Mouse (Mus musculus) intestine, embryonic 14.5 days (tissue): ENCODE measurements around the gene Sys1. TPM values are rescaled to one million over a fixed set of nuclear protein-coding genes. Genes with fewer than 3 reads are reported as not detected.
A peak's percentile ranks its signal among the peaks of the same experiment; 100 is the strongest.

Experiments
- ATAC-seq: fragments of 200-750 bp; cut with Nextera tagmentation; replicated peaks from 2 replicates; pipeline ENCODE4 v1.8.0; 2017; ENCODE audit warnings: low read depth, moderate number of reproducible peaks, moderate TSS enrichment, moderate library complexity; ENCODE audit not compliant: low FRiP score, low TSS enrichment
- DNase-seq: peaks from one replicate; pipeline ENCODE4 v3.0.0-alpha.2; 2018; ENCODE audit warnings: low spot score
- H3K27ac ChIP-seq: fragments of 300-500 bp; sonication (generic); 2 replicates; pipeline ENCODE4 v1.5.1; 2014; ENCODE audit warnings: low read depth, mild to moderate bottlenecking, control low read depth
- H3K27me3 ChIP-seq: fragments of 300-500 bp; sonication (generic); replicated peaks from 2 replicates; pipeline ENCODE4 v1.6.1; 2014; ENCODE audit warnings: low read length, control low read depth; ENCODE audit not compliant: control insufficient read depth, insufficient read depth
- H3K36me3 ChIP-seq: fragments of 300-500 bp; sonication (generic); 2 replicates; pipeline ENCODE4 v1.6.1; 2014; ENCODE audit warnings: low read length, control low read depth; ENCODE audit not compliant: control insufficient read depth, insufficient read depth
- H3K4me1 ChIP-seq: fragments of 300-500 bp; sonication (generic); replicated peaks from 2 replicates; pipeline ENCODE4 v1.6.1; 2014; ENCODE audit warnings: low read length, control low read depth, mixed read lengths; ENCODE audit not compliant: control insufficient read depth, insufficient read depth
- H3K4me2 ChIP-seq: fragments of 300-500 bp; sonication (generic); 2 replicates; pipeline ENCODE4 v1.6.1; 2014; ENCODE audit warnings: low read length
- H3K4me3 ChIP-seq: fragments of 300-500 bp; sonication (generic); 2 replicates; pipeline ENCODE4 v1.5.1; 2014; ENCODE audit warnings: low read depth, low read length, control low read depth, mixed read lengths
- H3K9ac ChIP-seq: fragments of 300-500 bp; sonication (generic); 2 replicates; pipeline ENCODE4 v1.6.1; 2014; ENCODE audit warnings: mild to moderate bottlenecking, low read length
- H3K9me3 ChIP-seq: fragments of 300-500 bp; sonication (generic); 2 replicates; pipeline ENCODE4 v1.6.1; 2016; ENCODE audit warnings: low read length, control low read depth; ENCODE audit not compliant: control insufficient read depth
- WGBS: fragments of 180-500 bp; shearing (Covaris S2); extraction: QIAGEN DNeasy Blood & Tissue Kit; methylation state at CpG from one replicate; pipeline ENCODE4 v1.1.7; 2014; 5-methylcytosine and 5-hydroxymethylcytosine counted together
- polyA plus RNA-seq: library from polyadenylated mRNA; unstranded; fragments of >200 nt; fragmentation: Nextera tagmentation; extraction: Ambion mirVana; gene quantifications from 2 replicates; pipeline ENCODE4 v1.2.1, GENCODE M21; 2014

Sys1 gene
- polyA plus RNA-seq, 1 experiment from 2014 or later, result 65.2 TPM

- Histone ChIP-seq H3K9ac (no peak overlapping the region), H3K27me3 (no peaks in the 10 kb centered on the region), H3K4me1 (peaks cover 7% of the 10 kb centered on the region; the same call in 1 of the 2 replicates), H3K4me3 (no peak overlapping the region), H3K36me3 (peaks cover 31% of the 10 kb centered on the region), H3K4me2 (no peak overlapping the region), H3K9me3 (no peaks in the 10 kb centered on the region), H3K27ac (no peak overlapping the region)
- no peak for DNase-seq
- no peak for ATAC-seq
These were observed 8.4 kb downstream of the Sys1 start for GRCm38 (mm10) chr2:164465161-164465560.

GRCm38 (mm10) chr2:164466787-164467186 is 10.0 kb downstream of the Sys1 start:
- no peaks in the 10 kb centered on the region for H3K27me3 ChIP-seq
- no peak overlapping the region for H3K4me2 ChIP-seq
- peaks cover 31% of the 10 kb centered on the region for H3K36me3 ChIP-seq
- DNase-seq (no peak), ATAC-seq (no peak)
- H3K27ac ChIP-seq, result no peak overlapping the region
- 81% methylated on average over 5 of the region's 5 CpGs for WGBS
- no peaks in the 10 kb centered on the region for H3K9me3 ChIP-seq
- no peak overlapping the region for H3K4me3 ChIP-seq
- no peak overlapping the region for H3K9ac ChIP-seq
- H3K4me1 ChIP-seq, result peaks cover 5% of the 10 kb centered on the region; the same call in 1 of the 2 replicates

DNA sequence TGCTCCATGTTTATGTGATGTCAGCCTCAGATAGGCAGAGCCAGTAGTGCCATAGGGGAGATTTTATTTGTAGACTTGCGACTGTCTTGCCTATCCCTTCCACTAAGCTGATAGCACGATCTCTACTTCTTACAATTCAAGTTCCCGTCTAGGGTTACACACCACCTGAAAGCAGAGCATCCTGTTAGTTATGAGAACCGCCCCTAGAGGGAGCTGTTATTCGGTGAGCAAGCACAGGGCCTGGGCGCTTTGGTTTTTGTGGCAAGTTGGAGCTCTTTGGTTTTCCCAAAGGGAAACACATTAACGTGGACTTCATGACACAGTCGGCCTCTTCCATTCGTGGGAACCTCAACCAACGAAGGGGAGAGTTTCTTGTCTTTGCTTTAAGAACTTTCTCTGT is 13.5 kb downstream of the Sys1 start:
- no peaks in the 10 kb centered on the region for H3K27me3 ChIP-seq
- WGBS, result 31% methylated on average over 10 of the region's 10 CpGs
- ATAC-seq (no peak), DNase-seq (no peak)
- H3K4me2 ChIP-seq, result no peak overlapping the region
- H3K9me3 ChIP-seq, result no peaks in the 10 kb centered on the region
- H3K9ac ChIP-seq, result no peak overlapping the region
- H3K36me3 ChIP-seq, result peaks cover 16% of the 10 kb centered on the region
- H3K4me1 ChIP-seq, result no peaks in the 10 kb centered on the region
- no peak overlapping the region for H3K27ac ChIP-seq
- H3K4me3 ChIP-seq, result no peak overlapping the region

- Histone ChIP-seq H3K4me1 (no peaks in the 10 kb centered on the region), H3K27ac (no peak within 1 kb of the TSS), H3K4me2 (no peak within 1 kb of the TSS), H3K4me3 (no peak within 1 kb of the TSS), H3K9me3 (no peaks in the 10 kb centered on the region), H3K27me3 (no peaks in the 10 kb centered on the region), H3K9ac (no peak within 1 kb of the TSS), H3K36me3 (peaks cover 8% of the 10 kb centered on the region)
- ATAC-seq (no peak), DNase-seq (no peak)
- 76% methylated on average over 6 of the region's 6 CpGs for WGBS
These were observed 16.9 kb downstream of the Sys1 start, which contains the start of gene Trp53tg5 for GRCm38 (mm10) chr2:164473624-164474023. Trp53tg5 (minus strand) TSS chr2:164473724.

DNA sequence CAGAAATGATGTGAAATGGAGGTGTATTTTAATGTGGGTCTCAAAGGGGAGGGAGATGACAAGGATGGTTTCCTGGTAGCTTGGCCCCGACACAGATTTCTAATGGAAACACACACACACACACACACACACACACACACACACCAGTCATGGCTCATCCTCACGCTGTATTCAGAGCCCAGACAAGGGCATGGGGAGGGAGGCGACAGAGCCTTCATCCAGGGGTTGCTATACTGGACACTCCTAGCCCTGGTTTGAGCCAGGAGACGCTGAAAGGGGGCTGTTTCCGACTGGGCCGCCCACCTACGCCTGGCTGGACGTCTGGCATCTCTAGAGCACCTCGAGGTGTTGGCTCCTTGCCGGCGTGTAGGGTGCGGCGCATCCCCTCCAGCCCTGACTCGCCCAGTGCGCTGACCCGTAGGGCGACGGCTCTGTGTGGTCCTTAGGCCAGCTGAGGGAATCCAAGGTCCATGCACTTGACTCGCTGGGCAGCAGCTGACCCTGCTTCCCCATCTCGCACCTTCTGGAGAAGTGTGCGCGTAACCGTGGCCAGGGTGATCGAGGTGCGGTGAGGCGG is 29.0 kb downstream of the Sys1 start, which contains the start of gene Dbndd2:
Dbndd2 (plus strand) TSS at position 426 of the 577 bp plus-strand sequence.
- DNase-seq (peak; percentile 70), ATAC-seq (peak; percentile 58)
- Histone ChIP-seq H3K9me3 (no peaks in the 10 kb centered on the region), H3K4me3 (peak within 1 kb of the TSS; percentile 68), H3K27me3 (0 out of 2 replicates have a peak, but pooled peaks cover 4% of the 10 kb centered on the region), H3K27ac (no peak within 1 kb of the TSS), H3K4me2 (peak within 1 kb of the TSS; percentile 66), H3K9ac (peak within 1 kb of the TSS; percentile 60), H3K36me3 (peaks cover 4% of the 10 kb centered on the region; the same call in 1 of the 2 replicates), H3K4me1 (peaks cover 5% of the 10 kb centered on the region; the same call in 1 of the 2 replicates)
- WGBS, result 2% methylated on average over 26 of the region's 26 CpGs

DNA sequence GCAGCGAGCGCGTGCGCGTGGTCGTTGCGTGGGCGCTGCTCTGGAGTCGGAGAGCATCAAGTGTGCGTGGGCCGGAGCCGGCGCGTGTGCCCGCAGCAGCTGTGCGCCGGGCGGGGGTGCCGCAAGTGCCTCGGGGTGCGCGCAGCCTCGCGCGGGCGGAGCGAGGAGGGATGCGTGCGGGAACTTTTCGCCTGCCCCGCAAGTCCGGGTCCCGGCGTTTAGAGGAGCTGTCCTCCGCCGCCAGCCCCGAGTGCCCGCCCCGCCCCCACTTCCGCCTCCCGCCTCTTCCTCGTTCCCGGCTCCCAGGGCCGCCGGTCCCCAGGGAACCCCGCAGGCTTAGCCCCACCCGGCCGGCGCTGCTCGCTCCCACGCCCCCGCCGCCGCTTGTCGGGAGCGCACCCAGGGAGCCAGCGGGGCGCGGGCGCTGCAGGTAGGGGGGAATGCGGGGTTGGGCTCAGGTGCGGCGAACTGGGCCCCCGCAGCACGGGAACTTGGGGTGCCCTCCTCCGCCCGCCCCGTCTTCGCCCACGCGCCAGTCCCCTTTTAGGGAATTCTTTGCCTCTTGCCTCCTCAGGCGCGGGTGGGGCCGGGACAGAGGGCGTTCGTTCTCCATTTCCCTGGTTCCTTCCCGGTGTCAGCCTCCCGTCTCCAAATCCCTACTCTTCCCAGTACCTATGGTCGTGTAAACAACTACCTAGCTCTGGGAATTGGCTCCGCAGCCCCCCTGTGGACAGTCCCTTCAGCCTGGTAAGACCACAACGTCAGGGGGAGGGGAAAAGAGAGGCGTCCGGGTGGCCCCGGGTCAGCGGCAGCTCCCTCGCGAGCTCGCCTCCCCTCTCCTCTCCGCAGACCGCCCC is 29.7 kb downstream of the Sys1 start:
- peak overlapping the region; percentile 66 for H3K4me2 ChIP-seq
- DNase-seq, result peak; percentile 80
- H3K4me1 ChIP-seq, result peaks cover 5% of the 10 kb centered on the region; the same call in 1 of the 2 replicates
- no peaks in the 10 kb centered on the region for H3K9me3 ChIP-seq
- peaks cover 4% of the 10 kb centered on the region; the same call in 1 of the 2 replicates for H3K36me3 ChIP-seq
- peak overlapping the region; percentile 68 for H3K4me3 ChIP-seq
- peak; percentile 64; the same call in 1 of the 2 replicates for ATAC-seq
- H3K27me3 ChIP-seq, result 0 out of 2 replicates have a peak, but pooled peaks cover 4% of the 10 kb centered on the region
- WGBS, result under 1% methylated on average over 87 of the region's 90 CpGs
- H3K27ac ChIP-seq, result no peak overlapping the region
- H3K9ac ChIP-seq, result peak overlapping the region; percentile 60

DNA sequence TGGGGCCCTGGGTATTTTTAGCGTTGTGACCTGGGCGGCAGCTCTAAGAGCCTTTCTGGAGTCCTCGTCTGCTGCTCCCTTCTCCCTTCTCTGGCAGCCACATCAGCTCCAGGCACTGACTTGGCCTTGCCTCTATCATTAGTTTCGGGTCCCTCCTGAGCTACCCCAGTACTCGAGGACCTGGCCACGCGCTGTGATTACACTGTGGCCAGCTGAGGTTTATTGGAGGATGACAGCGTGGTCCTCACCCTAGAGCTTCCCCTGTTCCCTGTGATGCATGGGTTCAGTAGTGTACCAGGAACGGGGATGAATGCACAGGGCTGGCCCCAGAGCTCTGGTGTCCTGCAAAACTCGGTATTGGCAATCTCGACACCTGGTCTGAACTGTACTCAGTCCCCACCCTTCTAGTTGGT is 30.4 kb downstream of the Sys1 start:
- Histone ChIP-seq H3K9me3 (no peaks in the 10 kb centered on the region), H3K4me1 (peaks cover 5% of the 10 kb centered on the region; the same call in 1 of the 2 replicates), H3K4me2 (peak overlapping the region; percentile 66), H3K27ac (no peak overlapping the region), H3K27me3 (0 out of 2 replicates have a peak, but pooled peaks cover 4% of the 10 kb centered on the region), H3K9ac (peak overlapping the region; percentile 60), H3K4me3 (peak overlapping the region; percentile 68), H3K36me3 (peaks cover 4% of the 10 kb centered on the region; the same call in 1 of the 2 replicates)
- ATAC-seq (no peak), DNase-seq (no peak)
- WGBS, result 13% methylated on average over 11 of the region's 11 CpGs

DNA sequence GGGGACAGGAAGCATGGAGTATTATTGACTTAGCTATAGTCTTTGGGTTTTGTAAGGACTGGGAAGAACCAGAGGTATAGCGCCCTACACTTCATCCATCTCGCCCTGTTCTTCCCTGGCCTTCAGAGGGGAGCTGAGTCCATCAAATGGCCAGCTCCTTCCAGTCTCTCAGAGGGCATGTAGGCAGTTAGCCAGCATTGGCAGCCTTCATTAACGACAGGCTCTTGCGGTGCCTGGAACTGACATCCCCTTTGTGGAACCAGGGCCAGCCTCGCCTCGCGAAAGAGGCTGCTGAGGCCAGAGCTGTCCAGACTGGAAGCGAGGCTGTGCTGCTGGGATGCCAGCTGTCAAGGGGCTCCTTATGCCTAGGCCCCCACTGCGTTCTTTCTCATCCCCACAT is 31.0 kb downstream of the Sys1 start:
- Histone ChIP-seq H3K4me3 (no peak overlapping the region), H3K9ac (no peak overlapping the region), H3K27me3 (0 out of 2 replicates have a peak, but pooled peaks cover 4% of the 10 kb centered on the region), H3K36me3 (peaks cover 4% of the 10 kb centered on the region; the same call in 1 of the 2 replicates), H3K9me3 (no peaks in the 10 kb centered on the region), H3K27ac (no peak overlapping the region), H3K4me2 (0 out of 2 replicates have a peak overlapping the region, but pooled peaks have one; percentile 66), H3K4me1 (peaks cover 5% of the 10 kb centered on the region; the same call in 1 of the 2 replicates)
- DNase-seq (no peak), ATAC-seq (no peak)
- 68% methylated on average over 9 of the region's 9 CpGs for WGBS
